Mouse (Mus musculus) inflammation-experienced regulatory T-cells, adult 16 weeks (primary cell): ENCODE data around the gene Vrk3. TPM values are rescaled to one million over a fixed set of nuclear protein-coding genes. Genes with fewer than 3 reads are reported as not detected.

Source experiments
- polyA plus RNA-seq: library from polyadenylated mRNA; unstranded; fragments of 100-300 nt; shearing (Covaris generic); gene quantifications from one replicate; pipeline ENCODE4 v1.2.1, GENCODE M21; 2017

The Vrk3 gene
- polyA plus RNA-seq: 116 TPM

DNA sequence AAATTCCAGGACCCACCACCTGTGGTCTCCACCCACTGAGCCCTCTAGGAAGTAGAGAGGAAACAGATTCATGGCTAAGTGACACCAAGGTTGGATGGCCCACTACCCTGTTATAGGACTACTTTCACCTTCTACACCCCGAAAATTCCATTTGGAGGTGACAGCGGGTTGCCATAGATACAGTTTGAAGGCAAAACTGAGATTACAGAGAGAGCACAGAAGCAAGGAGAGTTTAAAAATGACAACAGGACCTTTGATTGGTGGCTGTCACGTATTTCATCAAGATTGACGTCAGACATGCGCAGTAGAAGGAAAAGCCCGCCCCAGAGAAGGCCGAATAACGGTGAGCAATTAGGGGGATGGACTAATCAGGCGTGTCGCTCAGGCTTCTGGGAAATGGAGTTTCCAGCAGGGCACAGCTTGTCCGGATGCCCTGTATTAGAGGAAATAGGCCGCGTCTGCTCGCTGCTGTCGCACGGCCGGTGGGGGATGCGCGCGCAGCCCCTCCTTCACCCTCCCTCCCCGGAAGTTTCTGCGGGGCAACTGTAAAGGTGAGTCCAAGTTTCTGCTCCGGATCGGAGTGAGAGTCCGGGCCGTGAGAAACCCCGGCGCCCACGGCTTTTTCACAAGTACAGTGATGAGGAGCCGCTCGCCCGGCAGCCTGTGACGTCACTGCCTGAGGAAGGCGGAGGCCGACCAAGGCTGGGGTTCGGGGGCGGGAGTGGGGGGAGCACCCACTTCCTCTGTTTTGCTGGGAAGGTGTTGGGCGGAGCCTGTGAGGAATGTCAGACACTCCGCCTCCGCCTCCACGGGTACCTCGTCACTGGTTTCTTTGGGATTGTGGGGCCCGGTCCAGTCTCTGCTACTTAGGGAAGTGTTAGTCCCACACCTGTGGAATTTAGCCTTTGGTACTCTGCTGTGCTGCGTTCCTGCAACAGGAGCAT lies at the start of gene Vrk3:
Gene Vrk3, plus strand, starts transcription at position 313 of the 944 bp plus-strand sequence.

DNA sequence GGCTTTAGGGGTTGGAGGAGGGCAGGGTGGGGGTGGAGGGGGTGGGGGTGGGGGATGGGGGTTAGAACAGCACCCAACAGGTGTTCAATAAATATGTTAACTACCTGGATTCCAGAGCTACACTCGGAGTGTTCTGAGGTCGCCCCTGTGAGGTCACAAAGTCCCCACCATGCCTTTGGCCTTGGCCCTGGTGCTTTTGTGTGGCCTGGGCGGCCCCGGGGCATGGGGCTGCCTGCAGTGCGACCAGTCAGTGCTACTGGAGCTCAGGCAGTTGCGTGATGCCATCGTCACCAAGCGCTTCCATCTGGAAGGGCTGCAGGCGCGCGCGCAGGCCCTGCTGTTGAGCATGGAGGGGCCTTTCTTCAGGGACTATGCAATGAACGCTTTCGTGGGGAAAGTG lies 39.6 kb upstream of the Vrk3 start, which contains the start of gene Izumo2:
Gene Izumo2, plus strand, starts transcription at position 169 of the 400 bp plus-strand sequence.

DNA sequence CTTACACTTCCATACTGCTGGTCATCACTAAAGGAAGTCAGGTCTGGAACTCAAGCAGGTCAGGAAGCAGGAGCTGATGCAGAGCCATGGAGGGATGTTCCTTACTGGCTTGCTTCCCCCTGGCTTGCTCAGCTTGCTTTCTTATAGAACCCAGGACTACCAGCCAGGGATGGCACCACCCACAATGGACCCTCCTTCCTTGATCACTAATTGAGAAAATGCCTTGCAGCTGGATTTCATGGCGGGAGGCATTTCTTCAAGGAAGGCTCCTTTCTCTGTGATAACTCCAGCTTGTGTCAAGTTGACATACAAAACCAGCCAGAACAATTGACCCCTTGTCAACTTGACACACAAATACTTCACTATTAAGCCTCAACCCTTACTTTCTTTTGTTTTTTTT lies 2.7 kb downstream of the Vrk3 start, which contains the start of gene Zfp473:
Gene Zfp473, minus strand, starts transcription at position 101 of the 400 bp plus-strand sequence.

DNA sequence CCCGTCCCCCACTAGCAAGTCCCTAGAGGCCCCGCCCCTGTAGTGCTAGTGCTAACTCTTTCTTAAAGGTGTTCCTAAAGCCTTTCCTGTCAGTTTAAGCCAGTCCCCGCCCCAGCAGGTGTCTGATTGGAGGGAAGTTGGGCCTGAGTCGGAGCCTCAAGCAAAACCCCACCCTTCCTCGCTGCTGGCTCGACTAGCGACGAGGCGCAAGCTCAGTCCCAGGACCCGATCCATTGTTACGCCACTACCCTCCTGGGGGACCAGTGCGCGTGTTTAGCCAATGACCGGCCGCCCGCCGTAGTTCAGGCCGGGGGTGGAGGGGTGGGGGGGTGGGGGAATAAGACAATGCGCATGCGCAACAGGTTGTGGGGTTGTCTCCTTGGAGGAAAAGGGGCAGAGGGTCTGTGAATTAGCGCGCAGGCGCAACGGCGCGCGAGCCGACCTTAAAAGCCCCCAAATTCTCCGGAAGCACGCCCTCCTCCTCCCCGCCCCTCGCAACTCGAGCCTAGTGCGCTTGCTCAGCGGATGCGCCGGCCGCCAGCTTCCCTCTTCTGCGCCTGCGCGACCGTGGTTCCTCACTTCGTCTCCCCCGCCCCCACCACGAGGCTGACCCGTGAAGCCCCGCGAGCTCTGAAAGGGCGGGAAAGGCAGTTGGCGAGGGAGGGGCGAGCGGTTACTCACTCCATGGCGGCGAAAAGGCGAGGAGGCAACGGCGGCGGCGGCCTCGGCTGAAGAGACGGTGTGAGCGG lies 67.7 kb downstream of the Vrk3 start, which contains the start of the genes Nup62 and Il4i1:
Gene Nup62, plus strand, starts transcription at position 368 of the 749 bp plus-strand sequence.
Gene Il4i1, plus strand, starts transcription at position 667 of the 749 bp plus-strand sequence.

DNA sequence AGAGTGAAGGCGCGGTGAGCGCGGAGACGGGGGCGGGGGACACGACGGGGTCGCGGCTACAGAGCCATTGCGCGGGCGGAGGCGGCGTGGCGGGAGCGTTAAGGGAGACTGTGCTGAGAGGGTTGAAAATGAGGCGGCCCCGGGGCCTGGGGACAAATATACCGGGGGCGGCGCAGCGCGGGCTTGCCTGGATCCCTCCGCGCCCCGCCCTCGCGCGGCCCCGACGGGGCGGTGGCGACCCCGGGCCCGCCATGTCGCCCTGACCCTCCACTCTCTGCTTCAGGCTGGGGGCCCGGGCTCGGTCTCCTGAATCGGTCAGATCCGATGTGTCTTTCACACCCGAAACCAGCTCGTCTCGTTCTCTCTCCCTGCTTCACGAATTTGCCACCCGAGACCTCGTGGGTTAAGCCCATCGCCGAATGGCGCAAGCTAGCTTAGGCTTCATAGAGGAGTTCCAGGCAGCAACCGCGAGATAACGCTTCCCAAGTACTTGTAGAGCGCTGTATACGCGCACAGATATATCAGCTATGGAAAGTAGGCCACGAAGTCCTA lies 68.3 kb downstream of the Vrk3 start, which contains the start of gene Atf5:
Gene Atf5, minus strand, starts transcription at position 189 of the 552 bp plus-strand sequence.

Other genes starting within 250 kb of the Vrk3 start
- 0.11 TPM for gene Mybpc2, start 223.8 kb upstream of the Vrk3 start, polyA plus RNA-seq
- gene Spib, start 216.3 kb upstream of the Vrk3 start, polyA plus RNA-seq: 3.6 TPM
- 81.1 TPM for gene Pold1, start 199.6 kb upstream of the Vrk3 start, polyA plus RNA-seq
- gene Nr1h2, start 194.5 kb upstream of the Vrk3 start, polyA plus RNA-seq: 160 TPM
- 2.7 TPM for gene Napsa, start 176.0 kb upstream of the Vrk3 start, polyA plus RNA-seq
- not detected for gene Kcnc3, start 157.7 kb upstream of the Vrk3 start, polyA plus RNA-seq
- gene Myh14, start 77.6 kb upstream of the Vrk3 start, polyA plus RNA-seq: not detected
- not detected for gene Izumo2, start 39.7 kb upstream of the Vrk3 start, polyA plus RNA-seq
- gene Zfp473, start 2.6 kb downstream of the Vrk3 start, polyA plus RNA-seq: 0.51 TPM
- 63.1 TPM for gene Nup62, start 67.7 kb downstream of the Vrk3 start, polyA plus RNA-seq
- gene Il4i1, start 68.0 kb downstream of the Vrk3 start, polyA plus RNA-seq: 2.9 TPM
- gene Atf5, start 68.2 kb downstream of the Vrk3 start, polyA plus RNA-seq: 0.22 TPM
- 20.5 TPM for gene Akt1s1, start 100.6 kb downstream of the Vrk3 start, polyA plus RNA-seq
- gene Tbc1d17, start 100.7 kb downstream of the Vrk3 start, polyA plus RNA-seq: 114 TPM
- gene Pnkp, start 108.7 kb downstream of the Vrk3 start, polyA plus RNA-seq: 112 TPM
- 10.1 TPM for gene Ptov1, start 121.4 kb downstream of the Vrk3 start, polyA plus RNA-seq
- gene Med25, start 144.3 kb downstream of the Vrk3 start, polyA plus RNA-seq: 52.0 TPM
- 52.1 TPM for gene Fuz, start 147.7 kb downstream of the Vrk3 start, polyA plus RNA-seq
- gene Ap2a1, start 181.1 kb downstream of the Vrk3 start, polyA plus RNA-seq: 36.1 TPM
- not detected for gene Tsks, start 194.8 kb downstream of the Vrk3 start, polyA plus RNA-seq
- gene Cpt1c, start 226.4 kb downstream of the Vrk3 start, polyA plus RNA-seq: 0.72 TPM
- 180 TPM for gene Prmt1, start 238.2 kb downstream of the Vrk3 start, polyA plus RNA-seq
- 248 TPM for gene Irf3, start 249.2 kb downstream of the Vrk3 start, polyA plus RNA-seq